Mouse (Mus musculus): ENCODE measurements around the gene Fbxl15.
A peak's percentile ranks its signal among the peaks of the same experiment; 100 is the strongest.

DNA sequence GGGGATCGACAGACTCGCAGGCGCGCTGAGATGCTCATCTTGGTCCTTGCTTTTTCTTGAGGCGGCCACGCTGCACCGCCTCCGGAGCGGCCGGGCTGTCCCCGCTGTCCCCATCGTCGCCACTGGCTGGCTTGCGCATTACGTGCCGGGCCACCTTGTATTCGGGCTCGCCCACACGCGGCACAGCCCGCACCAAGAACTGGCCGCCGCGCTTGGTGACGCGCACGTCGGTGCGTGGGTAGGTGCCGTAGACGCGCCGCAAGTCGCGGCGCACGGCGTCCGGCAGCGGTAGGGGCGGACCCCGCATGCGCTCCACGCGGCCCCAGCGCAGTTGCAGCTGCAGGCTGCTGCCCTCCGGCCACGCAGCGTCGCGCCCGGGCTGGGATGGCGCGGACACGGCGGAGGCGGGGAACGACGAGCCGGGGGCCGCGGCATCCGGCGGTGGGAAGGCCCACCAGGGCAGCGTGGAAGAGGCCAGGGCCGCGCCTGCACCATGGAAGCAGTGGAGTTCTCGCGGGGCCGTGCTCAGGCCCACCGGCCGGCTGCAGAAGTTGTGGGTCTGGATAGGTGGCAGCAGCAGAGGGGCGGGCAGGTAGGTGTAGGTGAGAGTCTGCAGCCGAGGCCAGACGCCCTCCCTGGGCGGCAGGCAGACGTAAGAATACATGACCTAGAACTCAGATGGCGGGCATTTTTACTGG, 20.9 kb downstream of the Fbxl15 start:
- no peak for TF ChIP-seq CTCF (IDR thresholded peaks at IDR 0.05; ENCODE audit: borderline replicate concordance, insufficient read depth, low read length)
- peak; percentile 88 for TF ChIP-seq POLR2A (IDR thresholded peaks at IDR 0.05; ENCODE audit: low read depth, low read length)

Measured in embryonic fibroblast, embryonic 13.5 days (primary cell).